Mouse (Mus musculus) hindbrain, embryonic 16.5 days (tissue): ENCODE data around the gene Atraid. TPM values are rescaled to one million over a fixed set of nuclear protein-coding genes. Genes with fewer than 3 reads are reported as not detected.

Experiments
- polyA plus RNA-seq: library from polyadenylated mRNA; unstranded; fragments of >200 nt; fragmentation: Nextera tagmentation; extraction: Ambion mirVana; gene quantifications from 2 replicates; pipeline ENCODE4 v1.2.1, GENCODE M21; 2015

Atraid gene
- polyA plus RNA-seq, 1 experiment from 2014 or later, result 195 TPM

Other genes starting within 250 kb of the Atraid start
- 151 and 153 TPM in 2 replicates for gene Mapre3, start 233.7 kb upstream of the Atraid start, polyA plus RNA-seq
- 67.0 and 68.4 TPM in 2 replicates for gene Tmem214, start 180.3 kb upstream of the Atraid start, polyA plus RNA-seq
- gene Agbl5, start 159.6 kb upstream of the Atraid start, polyA plus RNA-seq, result 19.1 and 23.1 TPM in 2 replicates
- 232 and 244 TPM in 2 replicates for gene Ost4, start 140.5 kb upstream of the Atraid start, polyA plus RNA-seq
- 16.3 and 24.6 TPM in 2 replicates for gene Emilin1, start 134.9 kb upstream of the Atraid start, polyA plus RNA-seq
- gene Khk, start 126.9 kb upstream of the Atraid start, polyA plus RNA-seq, result 12.2 and 13.7 TPM in 2 replicates
- gene Cgref1, start 102.7 kb upstream of the Atraid start, polyA plus RNA-seq, result 77.3 and 89.1 TPM in 2 replicates
- 115 and 123 TPM in 2 replicates for gene Preb, start 88.0 kb upstream of the Atraid start, polyA plus RNA-seq
- gene Tcf23, start 79.7 kb upstream of the Atraid start, polyA plus RNA-seq, result not detected in 2 replicates
- gene Slc5a6, start 612 bp downstream of the Atraid start, polyA plus RNA-seq, result 30.1 and 31.6 TPM in 2 replicates
- gene Cad, start 6.5 kb downstream of the Atraid start, polyA plus RNA-seq, result 11.6 and 16.8 TPM in 2 replicates
- not detected in 2 replicates for gene Dnajc5g, start 58.0 kb downstream of the Atraid start, polyA plus RNA-seq
- gene Slc30a3, start 59.9 kb downstream of the Atraid start, polyA plus RNA-seq, result 44.3 and 52.7 TPM in 2 replicates
- gene Trim54, start 68.4 kb downstream of the Atraid start, polyA plus RNA-seq, result 1.00 TPM in 1 of 2 replicates, not detected in the other
- not detected in 2 replicates for gene Ucn, start 90.5 kb downstream of the Atraid start, polyA plus RNA-seq
- gene Mpv17, start 105.9 kb downstream of the Atraid start, polyA plus RNA-seq, result 56.1 and 61.1 TPM in 2 replicates
- gene Gm29609, start 131.6 kb downstream of the Atraid start, polyA plus RNA-seq, result 2.1 and 2.2 TPM in 2 replicates
- gene Gtf3c2, start 131.8 kb downstream of the Atraid start, polyA plus RNA-seq, result 51.6 and 63.2 TPM in 2 replicates
- gene Snx17, start 144.9 kb downstream of the Atraid start, polyA plus RNA-seq, result 120 and 124 TPM in 2 replicates
- gene Eif2b4, start 145.1 kb downstream of the Atraid start, polyA plus RNA-seq, result 88.5 and 91.6 TPM in 2 replicates
- 12.3 and 14.0 TPM in 2 replicates for gene Zfp513, start 154.0 kb downstream of the Atraid start, polyA plus RNA-seq
- gene Ppm1g, start 172.4 kb downstream of the Atraid start, polyA plus RNA-seq, result 172 and 185 TPM in 2 replicates
- 167 and 174 TPM in 2 replicates for gene Nrbp1, start 192.6 kb downstream of the Atraid start, polyA plus RNA-seq
- gene Gm9970, start 192.9 kb downstream of the Atraid start, polyA plus RNA-seq, result 0.41 TPM in 1 of 2 replicates, not detected in the other
- 3.1 and 3.2 TPM in 2 replicates for gene Krtcap3, start 203.4 kb downstream of the Atraid start, polyA plus RNA-seq
- gene Ift172, start 242.8 kb downstream of the Atraid start, polyA plus RNA-seq, result 31.5 and 38.2 TPM in 2 replicates
- gene Fndc4, start 247.8 kb downstream of the Atraid start, polyA plus RNA-seq, result 102 and 105 TPM in 2 replicates
- gene Gckr, start 249.1 kb downstream of the Atraid start, polyA plus RNA-seq, result 0.25 and 0.26 TPM in 2 replicates